ENCODE assay signal across 19 mouse cellular contexts in genomic region chr14:20371854-20372253, GRCm38 (mm10).
"Had no signal": no experiment of that assay in that cellular context is flagged by ENCODE, and none has a peak within 500 bp of the region (broad histone marks: within the 10 kb centered on the region; RNA-seq: fewer than 3 reads in every experiment).

No protein-coding gene starts in this region.

- H3K4me3 ChIP-seq: liver, embryonic 15.5 days; lung, embryonic 15.5 days; megakaryocyte, embryonic 14.5 days; midbrain, embryonic 13.5 days; midbrain, embryonic 15.5 days; neural tube, embryonic 12.5 days had no signal

- H3K4me1 ChIP-seq: midbrain, embryonic 13.5 days; midbrain, embryonic 15.5 days; neural tube, embryonic 12.5 days had no signal

- H3K27me3 ChIP-seq: liver, embryonic 15.5 days; lung, embryonic 15.5 days; megakaryocyte, embryonic 14.5 days; midbrain, embryonic 13.5 days; midbrain, embryonic 15.5 days; neural tube, embryonic 12.5 days had no signal

- H3K4me2 ChIP-seq: liver, embryonic 15.5 days; lung, embryonic 15.5 days; midbrain, embryonic 11.5 days; midbrain, embryonic 13.5 days; midbrain, embryonic 15.5 days; neural tube, embryonic 12.5 days had no signal

- DNase-seq: liver, postnatal 0 days; lung, adult 2 months; lung, postnatal 14 days; lung, postnatal 36 days; right cerebral cortex, adult 18-20 months; right cerebral cortex, postnatal 25 days; right cerebral cortex, postnatal 4 days; thymus, adult 18-20 months; thymus, postnatal 14 days; thymus, postnatal 36 days had no signal

- H3K9ac ChIP-seq: liver, embryonic 15.5 days; liver, postnatal 0 days; lung, embryonic 15.5 days; midbrain, embryonic 13.5 days; midbrain, embryonic 15.5 days; neural tube, embryonic 12.5 days had no signal

- H3K9me3 ChIP-seq: liver, embryonic 15.5 days; lung, embryonic 15.5 days; megakaryocyte, embryonic 14.5 days; midbrain, embryonic 13.5 days; midbrain, embryonic 15.5 days; neural tube, embryonic 12.5 days had no signal

- ATAC-seq: liver, postnatal 0 days; lung, postnatal 0 days; midbrain, embryonic 13.5 days; midbrain, embryonic 15.5 days had no signal

- H3K27ac ChIP-seq: liver, embryonic 15.5 days; lung, embryonic 15.5 days; macrophage; midbrain, embryonic 13.5 days; midbrain, embryonic 15.5 days; neural tube, embryonic 12.5 days had no signal
